Mouse (Mus musculus): ENCODE measurements around the gene Slc12a3. TPM values are rescaled to one million over a fixed set of nuclear protein-coding genes. Genes with fewer than 3 reads are reported as not detected.

The Slc12a3 gene
- polyA plus RNA-seq, 1 experiment from 2014 or later: 0.10 TPM

- Histone ChIP-seq H3K9ac (ENCODE audit: low read length) (no peak overlapping the region), H3K27me3 (ENCODE audit: control insufficient read depth, insufficient read depth, low read length) (no peaks in the 10 kb centered on the region), H3K4me2 (replicated peaks; ENCODE audit: low read depth) (no peak overlapping the region), H3K36me3 (ENCODE audit: control insufficient read depth, insufficient read depth, low read length) (peaks cover 11% of the 10 kb centered on the region; the same call in 1 of the 2 replicates), H3K9me3 (ENCODE audit: control insufficient read depth, low read length) (no peaks in the 10 kb centered on the region), H3K4me3 (ENCODE audit: low read depth, low read length) (no peak overlapping the region), H3K4me1 (replicated peaks; ENCODE audit: control insufficient read depth, insufficient read depth) (no peaks in the 10 kb centered on the region), H3K27ac (replicated peaks) (0 out of 2 replicates have a peak overlapping the region, but pooled peaks have one; percentile 13)
- ATAC-seq (ENCODE audit: low FRiP score, low TSS enrichment) (peak; percentile 59; the same call in 1 of the 2 replicates), DNase-seq (ENCODE audit: low spot score) (peak; percentile 42)
- WGBS: 57% methylated on average over 7 of the region's 7 CpGs
- TF ChIP-seq CTCF (IDR thresholded peaks at IDR 0.05; ENCODE audit: low read depth) (no peak), EP300 (optimal IDR thresholded peaks at IDR 0.05) (no peak)
These were observed 21.9 kb upstream of the Slc12a3 start for GRCm38 (mm10) chr8:94306989-94307513.

GRCm38 (mm10) chr8:94307652-94308051, 21.3 kb upstream of the Slc12a3 start:
- no peak for TF ChIP-seq EP300 (optimal IDR thresholded peaks at IDR 0.05)
- TF ChIP-seq CTCF (IDR thresholded peaks at IDR 0.05; ENCODE audit: low read depth): no peak
- peak; percentile 14 for DNase-seq (ENCODE audit: low spot score)
- no peak overlapping the region for H3K4me2 ChIP-seq (replicated peaks; ENCODE audit: low read depth)
- H3K27me3 ChIP-seq (ENCODE audit: control insufficient read depth, insufficient read depth, low read length): no peaks in the 10 kb centered on the region
- H3K9me3 ChIP-seq (ENCODE audit: control insufficient read depth, low read length): no peaks in the 10 kb centered on the region
- WGBS: 66% methylated on average over 9 of the region's 9 CpGs
- H3K9ac ChIP-seq (ENCODE audit: low read length): no peak overlapping the region
- no peak for ATAC-seq (ENCODE audit: low FRiP score, low TSS enrichment)
- H3K4me3 ChIP-seq (ENCODE audit: low read depth, low read length): no peak overlapping the region
- no peaks in the 10 kb centered on the region for H3K4me1 ChIP-seq (replicated peaks; ENCODE audit: control insufficient read depth, insufficient read depth)
- H3K27ac ChIP-seq (replicated peaks): 0 out of 2 replicates have a peak overlapping the region, but pooled peaks have one; percentile 13
- peaks cover 11% of the 10 kb centered on the region; the same call in 1 of the 2 replicates for H3K36me3 ChIP-seq (ENCODE audit: control insufficient read depth, insufficient read depth, low read length)

- Histone ChIP-seq H3K4me3 (ENCODE audit: low read depth, low read length) (no peak overlapping the region), H3K27ac (replicated peaks) (no peak overlapping the region), H3K36me3 (ENCODE audit: control insufficient read depth, insufficient read depth, low read length) (peaks cover 2% of the 10 kb centered on the region; the same call in 1 of the 2 replicates), H3K4me2 (replicated peaks; ENCODE audit: low read depth) (no peak overlapping the region), H3K9ac (ENCODE audit: low read length) (no peak overlapping the region), H3K9me3 (ENCODE audit: control insufficient read depth, low read length) (no peaks in the 10 kb centered on the region), H3K27me3 (ENCODE audit: control insufficient read depth, insufficient read depth, low read length) (no peaks in the 10 kb centered on the region), H3K4me1 (replicated peaks; ENCODE audit: control insufficient read depth, insufficient read depth) (no peaks in the 10 kb centered on the region)
- no peak for TF ChIP-seq EP300 (optimal IDR thresholded peaks at IDR 0.05)
- TF ChIP-seq CTCF (IDR thresholded peaks at IDR 0.05; ENCODE audit: low read depth): no peak
- no peak for ATAC-seq (ENCODE audit: low FRiP score, low TSS enrichment)
- 70% methylated on average over 2 of the region's 2 CpGs for WGBS
- DNase-seq (ENCODE audit: low spot score): no peak
These were observed 14.9 kb upstream of the Slc12a3 start for GRCm38 (mm10) chr8:94314069-94314468.

GRCm38 (mm10) chr8:94317249-94317648, 11.8 kb upstream of the Slc12a3 start:
- WGBS: 77% methylated on average over 2 of the region's 2 CpGs
- Histone ChIP-seq H3K27ac (replicated peaks) (no peak overlapping the region), H3K9me3 (ENCODE audit: control insufficient read depth, low read length) (no peaks in the 10 kb centered on the region), H3K4me3 (ENCODE audit: low read depth, low read length) (no peak overlapping the region), H3K4me2 (replicated peaks; ENCODE audit: low read depth) (no peak overlapping the region), H3K9ac (ENCODE audit: low read length) (no peak overlapping the region), H3K27me3 (ENCODE audit: control insufficient read depth, insufficient read depth, low read length) (no peaks in the 10 kb centered on the region), H3K4me1 (replicated peaks; ENCODE audit: control insufficient read depth, insufficient read depth) (no peaks in the 10 kb centered on the region), H3K36me3 (ENCODE audit: control insufficient read depth, insufficient read depth, low read length) (no peaks in the 10 kb centered on the region; the same call in 1 of the 2 replicates)
- DNase-seq (ENCODE audit: low spot score) (no peak), ATAC-seq (ENCODE audit: low FRiP score, low TSS enrichment) (no peak)
- TF ChIP-seq CTCF (IDR thresholded peaks at IDR 0.05; ENCODE audit: low read depth) (no peak), EP300 (optimal IDR thresholded peaks at IDR 0.05) (no peak)

GRCm38 (mm10) chr8:94317691-94318090, 11.3 kb upstream of the Slc12a3 start:
- Histone ChIP-seq H3K9ac (ENCODE audit: low read length) (no peak overlapping the region), H3K4me2 (replicated peaks; ENCODE audit: low read depth) (no peak overlapping the region), H3K9me3 (ENCODE audit: control insufficient read depth, low read length) (no peaks in the 10 kb centered on the region), H3K36me3 (ENCODE audit: control insufficient read depth, insufficient read depth, low read length) (no peaks in the 10 kb centered on the region), H3K27ac (replicated peaks) (no peak overlapping the region), H3K27me3 (ENCODE audit: control insufficient read depth, insufficient read depth, low read length) (no peaks in the 10 kb centered on the region), H3K4me3 (ENCODE audit: low read depth, low read length) (no peak overlapping the region), H3K4me1 (replicated peaks; ENCODE audit: control insufficient read depth, insufficient read depth) (no peaks in the 10 kb centered on the region)
- WGBS: 98% methylated on average over 2 of the region's 2 CpGs
- no peak for DNase-seq (ENCODE audit: low spot score)
- no peak for ATAC-seq (ENCODE audit: low FRiP score, low TSS enrichment)
- TF ChIP-seq CTCF (IDR thresholded peaks at IDR 0.05; ENCODE audit: low read depth): no peak
- TF ChIP-seq EP300 (optimal IDR thresholded peaks at IDR 0.05): no peak

- Histone ChIP-seq H3K4me2 (replicated peaks; ENCODE audit: low read depth) (no peak overlapping the region), H3K27me3 (ENCODE audit: control insufficient read depth, insufficient read depth, low read length) (no peaks in the 10 kb centered on the region), H3K9ac (ENCODE audit: low read length) (no peak overlapping the region), H3K4me1 (replicated peaks; ENCODE audit: control insufficient read depth, insufficient read depth) (no peaks in the 10 kb centered on the region), H3K36me3 (ENCODE audit: control insufficient read depth, insufficient read depth, low read length) (no peaks in the 10 kb centered on the region), H3K4me3 (ENCODE audit: low read depth, low read length) (no peak overlapping the region), H3K27ac (replicated peaks) (no peak overlapping the region), H3K9me3 (ENCODE audit: control insufficient read depth, low read length) (no peaks in the 10 kb centered on the region)
- TF ChIP-seq EP300 (optimal IDR thresholded peaks at IDR 0.05): no peak
- no peak for TF ChIP-seq CTCF (IDR thresholded peaks at IDR 0.05; ENCODE audit: low read depth)
- no peak for ATAC-seq (ENCODE audit: low FRiP score, low TSS enrichment)
- no peak for DNase-seq (ENCODE audit: low spot score)
- WGBS: 75% methylated on average over 2 of the region's 2 CpGs
These were observed 9.0 kb upstream of the Slc12a3 start for GRCm38 (mm10) chr8:94320036-94320435.

All from stomach, postnatal 0 days (tissue).